Mouse (Mus musculus): Measurements from ENCODE around the gene Mrpl54. TPM values are rescaled to one million over a fixed set of nuclear protein-coding genes. Genes with fewer than 3 reads are reported as not detected.

The Mrpl54 gene
- polyA plus RNA-seq, 1 experiment from 2014 or later: 244 TPM

DNA sequence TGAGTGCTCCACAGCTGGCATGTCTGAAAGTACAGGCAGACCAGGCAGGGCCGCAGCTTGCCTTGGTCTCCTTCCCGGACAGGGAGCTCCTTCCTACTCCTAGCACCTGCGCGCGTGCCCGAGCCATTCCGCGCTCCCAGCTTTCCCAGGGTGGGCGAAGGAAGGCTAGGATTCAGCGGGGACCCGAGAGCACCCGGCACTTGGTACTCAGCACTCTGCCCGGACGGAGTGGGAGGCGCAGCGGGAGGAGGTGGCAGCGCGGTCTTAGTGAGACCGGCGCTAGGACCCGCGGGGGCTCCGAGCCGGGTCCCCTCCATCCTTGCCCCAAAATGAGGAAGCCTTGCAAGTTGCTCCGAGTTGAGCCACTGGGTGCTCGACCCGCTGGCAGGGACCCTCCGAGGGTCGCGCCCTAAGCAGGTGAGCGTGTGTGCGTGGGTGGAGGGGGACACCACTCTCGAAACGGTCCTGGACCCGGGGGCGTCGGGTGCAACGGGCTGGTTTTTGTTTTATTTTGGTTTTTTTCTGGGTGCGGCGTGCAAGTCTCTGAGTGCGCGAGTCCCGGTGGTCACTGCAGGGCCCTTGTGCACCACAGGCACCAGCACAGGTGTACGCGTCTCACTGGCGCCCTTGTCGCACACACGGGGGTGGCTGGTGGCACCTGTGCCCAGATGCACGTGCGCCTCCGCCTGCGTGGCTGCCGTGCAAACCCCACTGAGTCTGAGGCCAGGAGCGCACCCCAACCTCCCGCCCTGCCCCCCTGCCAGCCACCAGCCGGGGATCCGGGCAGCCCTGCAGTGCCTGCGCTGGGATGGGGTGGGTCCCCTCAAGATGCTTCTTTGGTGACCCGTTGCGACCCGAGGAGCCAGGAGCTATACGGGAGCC is 9.3 kb downstream of the Mrpl54 start:
- Histone ChIP-seq H3K4me2 (peak overlapping the region; percentile 79), H3K36me3 (peaks cover 17% of the 10 kb centered on the region; the same call in 1 of the 2 replicates), H3K27me3 (replicated peaks) (peaks cover 88% of the 10 kb centered on the region), H3K4me3 (peak overlapping the region; percentile 55), H3K27ac (replicated peaks) (no peak overlapping the region), H3K9ac (peak overlapping the region; percentile 72), H3K4me1 (peaks cover 25% of the 10 kb centered on the region), H3K9me3 (peaks cover 7% of the 10 kb centered on the region; the same call in 1 of the 2 replicates)
- WGBS: 5% methylated on average over 62 of the region's 62 CpGs
- no peak for ATAC-seq (ENCODE audit: extremely low read depth, insufficient number of reproducible peaks, low FRiP score, low TSS enrichment)

GRCm38 (mm10) chr10:81254886-81255285 is 11.8 kb downstream of the Mrpl54 start:
- Histone ChIP-seq H3K9me3 (no peaks in the 10 kb centered on the region), H3K27ac (replicated peaks) (no peak overlapping the region), H3K36me3 (no peaks in the 10 kb centered on the region), H3K4me3 (no peak overlapping the region), H3K4me1 (peaks cover 26% of the 10 kb centered on the region), H3K4me2 (no peak overlapping the region), H3K27me3 (replicated peaks) (peaks cover 100% of the 10 kb centered on the region), H3K9ac (no peak overlapping the region)
- 44% methylated on average over 1 of the region's 1 CpGs for WGBS
- no peak for ATAC-seq (ENCODE audit: extremely low read depth, insufficient number of reproducible peaks, low FRiP score, low TSS enrichment)

- peaks cover 78% of the 10 kb centered on the region for H3K27me3 ChIP-seq (replicated peaks)
- H3K9ac ChIP-seq: peak within 1 kb of the TSS; percentile 14; the same call in 1 of the 2 replicates
- no peaks in the 10 kb centered on the region for H3K9me3 ChIP-seq
- 14% methylated on average over 43 of the region's 44 CpGs for WGBS
- H3K4me1 ChIP-seq: peaks cover 16% of the 10 kb centered on the region
- peak within 1 kb of the TSS; percentile 8; the same call in 1 of the 2 replicates for H3K4me3 ChIP-seq
- ATAC-seq (ENCODE audit: extremely low read depth, insufficient number of reproducible peaks, low FRiP score, low TSS enrichment): no peak
- no peaks in the 10 kb centered on the region for H3K36me3 ChIP-seq
- no peak within 1 kb of the TSS for H3K27ac ChIP-seq (replicated peaks)
- H3K4me2 ChIP-seq: peak within 1 kb of the TSS; percentile 28
Observed at GRCm38 (mm10) chr10:81252424-81253419, 14.0 kb downstream of the Mrpl54 start, which contains the start of gene Matk. Matk (plus strand) TSS chr10:81252935.

GRCm38 (mm10) chr10:81249442-81249841 is 17.3 kb downstream of the Mrpl54 start:
- 74% methylated on average over 8 of the region's 8 CpGs for WGBS
- Histone ChIP-seq H3K4me2 (no peak overlapping the region), H3K27me3 (replicated peaks) (peaks cover 56% of the 10 kb centered on the region), H3K4me1 (peaks cover 10% of the 10 kb centered on the region), H3K9me3 (no peaks in the 10 kb centered on the region), H3K4me3 (no peak overlapping the region), H3K9ac (no peak overlapping the region), H3K27ac (replicated peaks) (no peak overlapping the region), H3K36me3 (0 out of 2 replicates have a peak, but pooled peaks cover 3% of the 10 kb centered on the region)
- ATAC-seq (ENCODE audit: extremely low read depth, insufficient number of reproducible peaks, low FRiP score, low TSS enrichment): no peak

- H3K4me2 ChIP-seq: no peak overlapping the region
- H3K9ac ChIP-seq: no peak overlapping the region
- H3K27me3 ChIP-seq (replicated peaks): peaks cover 56% of the 10 kb centered on the region
- H3K36me3 ChIP-seq: 0 out of 2 replicates have a peak, but pooled peaks cover 3% of the 10 kb centered on the region
- H3K4me3 ChIP-seq: no peak overlapping the region
- H3K27ac ChIP-seq (replicated peaks): no peak overlapping the region
- no peak for ATAC-seq (ENCODE audit: extremely low read depth, insufficient number of reproducible peaks, low FRiP score, low TSS enrichment)
- no peaks in the 10 kb centered on the region for H3K9me3 ChIP-seq
- peaks cover 8% of the 10 kb centered on the region for H3K4me1 ChIP-seq
- WGBS: 79% methylated on average over 2 of the region's 2 CpGs
Observed at GRCm38 (mm10) chr10:81247804-81248203, 18.9 kb downstream of the Mrpl54 start.

GRCm38 (mm10) chr10:81245166-81245565 is 21.6 kb downstream of the Mrpl54 start:
- Histone ChIP-seq H3K9me3 (no peaks in the 10 kb centered on the region), H3K4me2 (no peak overlapping the region), H3K27ac (replicated peaks) (no peak overlapping the region), H3K9ac (no peak overlapping the region), H3K4me1 (peaks cover 5% of the 10 kb centered on the region), H3K27me3 (replicated peaks) (peaks cover 56% of the 10 kb centered on the region), H3K36me3 (0 out of 2 replicates have a peak, but pooled peaks cover 3% of the 10 kb centered on the region), H3K4me3 (no peak overlapping the region)
- WGBS: 90% methylated on average over 6 of the region's 6 CpGs
- no peak for ATAC-seq (ENCODE audit: extremely low read depth, insufficient number of reproducible peaks, low FRiP score, low TSS enrichment)

DNA sequence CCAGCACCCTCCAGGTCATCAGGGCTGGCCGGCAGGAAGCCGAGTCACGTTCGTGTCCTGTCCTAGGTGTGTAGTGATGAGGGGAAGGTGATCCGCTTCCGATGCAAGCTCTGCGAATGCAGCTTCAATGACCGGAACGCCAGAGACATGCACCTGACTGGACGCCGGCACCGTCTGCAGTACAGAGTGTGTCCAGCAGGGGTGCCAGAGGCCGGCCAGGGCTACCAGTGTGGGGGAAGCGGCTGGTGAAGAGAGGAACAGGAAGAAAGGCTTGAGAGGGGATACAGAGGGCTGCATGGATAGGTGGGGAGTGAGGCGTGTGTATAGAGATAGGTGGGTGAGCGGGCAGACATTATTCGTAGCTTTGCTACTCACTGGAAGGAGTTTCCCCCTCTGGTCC is 22.1 kb downstream of the Mrpl54 start:
- 9% methylated on average over 17 of the region's 17 CpGs for WGBS
- no peak for ATAC-seq (ENCODE audit: extremely low read depth, insufficient number of reproducible peaks, low FRiP score, low TSS enrichment)

DNA sequence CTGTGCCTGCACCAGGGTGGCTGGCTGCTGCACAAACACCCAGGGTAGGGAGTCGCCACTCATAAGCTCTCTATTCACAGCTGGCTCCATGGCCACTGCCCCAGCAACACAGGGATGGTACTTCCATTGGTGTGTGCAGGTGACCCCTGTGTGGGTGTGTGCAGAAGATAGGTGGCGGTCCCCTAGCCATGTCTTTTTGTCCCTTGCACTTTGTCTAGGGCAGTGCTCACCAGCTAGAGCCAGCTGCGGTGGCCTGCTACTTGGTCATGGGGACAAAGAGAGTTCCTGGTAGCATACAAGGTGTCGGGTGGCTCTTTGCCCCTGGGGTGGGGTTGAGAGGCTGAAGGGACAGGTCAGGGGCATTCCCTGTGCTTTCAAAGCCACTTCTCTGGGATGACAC is 22.6 kb downstream of the Mrpl54 start:
- Histone ChIP-seq H3K4me3 (no peak overlapping the region), H3K4me1 (peaks cover 15% of the 10 kb centered on the region), H3K9me3 (no peaks in the 10 kb centered on the region), H3K36me3 (0 out of 2 replicates have a peak, but pooled peaks cover 3% of the 10 kb centered on the region), H3K9ac (0 out of 2 replicates have a peak overlapping the region, but pooled peaks have one; percentile 50), H3K4me2 (no peak overlapping the region), H3K27me3 (replicated peaks) (peaks cover 64% of the 10 kb centered on the region), H3K27ac (replicated peaks) (no peak overlapping the region)
- WGBS: 68% methylated on average over 4 of the region's 4 CpGs
- no peak for ATAC-seq (ENCODE audit: extremely low read depth, insufficient number of reproducible peaks, low FRiP score, low TSS enrichment)

More for the DNA sequence above, 22.1 kb downstream of the Mrpl54 start:
- H3K4me1 ChIP-seq: peaks cover 11% of the 10 kb centered on the region
- H3K9ac ChIP-seq: 0 out of 2 replicates have a peak overlapping the region, but pooled peaks have one; percentile 50
- no peak overlapping the region for H3K4me2 ChIP-seq
- 0 out of 2 replicates have a peak, but pooled peaks cover 3% of the 10 kb centered on the region for H3K36me3 ChIP-seq
- H3K9me3 ChIP-seq: no peaks in the 10 kb centered on the region
- peaks cover 59% of the 10 kb centered on the region for H3K27me3 ChIP-seq (replicated peaks)
- H3K27ac ChIP-seq (replicated peaks): no peak overlapping the region
- no peak overlapping the region for H3K4me3 ChIP-seq

DNA sequence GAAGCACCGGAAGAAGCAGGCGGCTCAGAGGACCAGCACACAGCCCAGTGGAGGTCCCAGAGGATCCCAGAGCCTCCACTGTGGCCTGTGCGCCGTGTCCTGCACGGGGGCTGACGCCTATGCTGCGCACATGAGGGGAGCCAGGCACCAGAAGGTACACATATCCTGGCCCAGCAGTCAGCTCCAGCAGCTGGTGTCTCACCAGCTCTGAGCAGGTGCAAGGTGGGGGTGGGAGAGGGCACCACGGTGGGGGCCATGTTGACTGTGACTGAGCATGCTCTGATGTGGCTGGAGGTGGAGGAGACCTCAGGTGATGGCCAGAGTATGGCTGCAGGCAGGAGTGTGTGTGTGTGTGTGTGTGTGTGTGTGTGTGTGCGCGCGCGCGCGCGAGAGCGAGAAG is 24.7 kb downstream of the Mrpl54 start:
- H3K9me3 ChIP-seq: no peaks in the 10 kb centered on the region
- peaks cover 82% of the 10 kb centered on the region for H3K27me3 ChIP-seq (replicated peaks)
- WGBS: 87% methylated on average over 16 of the region's 16 CpGs
- no peak overlapping the region for H3K4me2 ChIP-seq
- peaks cover 15% of the 10 kb centered on the region for H3K4me1 ChIP-seq
- ATAC-seq (ENCODE audit: extremely low read depth, insufficient number of reproducible peaks, low FRiP score, low TSS enrichment): no peak
- no peak overlapping the region; the same call in 1 of the 2 replicates for H3K9ac ChIP-seq
- no peak overlapping the region for H3K27ac ChIP-seq (replicated peaks)
- no peaks in the 10 kb centered on the region for H3K36me3 ChIP-seq
- no peak overlapping the region for H3K4me3 ChIP-seq

- Histone ChIP-seq H3K4me1 (peaks cover 15% of the 10 kb centered on the region), H3K27ac (replicated peaks) (no peak overlapping the region), H3K4me2 (no peak overlapping the region), H3K36me3 (no peaks in the 10 kb centered on the region), H3K27me3 (replicated peaks) (peaks cover 85% of the 10 kb centered on the region), H3K9ac (no peak overlapping the region), H3K9me3 (no peaks in the 10 kb centered on the region), H3K4me3 (no peak overlapping the region)
- WGBS: 28% methylated on average over 13 of the region's 13 CpGs
- ATAC-seq (ENCODE audit: extremely low read depth, insufficient number of reproducible peaks, low FRiP score, low TSS enrichment): no peak
Observed at GRCm38 (mm10) chr10:81240876-81241275, 25.9 kb downstream of the Mrpl54 start.

GRCm38 (mm10) chr10:81238618-81239017 is 28.1 kb downstream of the Mrpl54 start:
- Histone ChIP-seq H3K4me2 (no peak overlapping the region), H3K9me3 (no peaks in the 10 kb centered on the region), H3K4me1 (peaks cover 15% of the 10 kb centered on the region), H3K27ac (replicated peaks) (no peak overlapping the region), H3K4me3 (no peak overlapping the region), H3K9ac (no peak overlapping the region), H3K36me3 (no peaks in the 10 kb centered on the region; the same call in 1 of the 2 replicates), H3K27me3 (replicated peaks) (peaks cover 72% of the 10 kb centered on the region)
- no peak for ATAC-seq (ENCODE audit: extremely low read depth, insufficient number of reproducible peaks, low FRiP score, low TSS enrichment)
- 71% methylated on average over 2 of the region's 2 CpGs for WGBS

Measured in heart, embryonic 13.5 days (tissue).